Mouse (Mus musculus) CH12.LX (cell line): ENCODE data around the gene Gm11361. TPM values are rescaled to one million over a fixed set of nuclear protein-coding genes. Genes with fewer than 3 reads are reported as not detected.

ENCODE experiments used
- DNase-seq: peaks from one replicate; pipeline ENCODE4 v3.0.0-alpha.2; 2013; ENCODE audit errors: extremely low read depth
- H3K27ac ChIP-seq: 2 replicates; pipeline ENCODE4 v1.5.1; 2012; ENCODE audit warnings: low read depth, mild to moderate bottlenecking, control low read depth, moderate library complexity; ENCODE audit not compliant: insufficient read depth
- H3K27me3 ChIP-seq: replicated peaks from 2 replicates; pipeline ENCODE3; 2012; ENCODE audit warnings: inconsistent platforms
- H3K36me3 ChIP-seq, 2 experiments: replicated peaks in 1 of 2; 2 replicates each; pipeline versions ENCODE3 to v1.6.1; 2012; ENCODE audit warnings: inconsistent platforms in 1 of 2, low read length in 1 of 2, mild to moderate bottlenecking in 1 of 2, mixed read lengths in 1 of 2, moderate library complexity in 1 of 2; ENCODE audit not compliant: control insufficient read depth in 1 of 2, insufficient read depth in 1 of 2
- H3K4me1 ChIP-seq, 2 experiments: 2 replicates each; pipeline ENCODE4 v1.6.1; 2012; ENCODE audit warnings: inconsistent platforms in 1 of 2, moderate library complexity in 1 of 2; ENCODE audit not compliant: insufficient read depth in 2 of 2, control insufficient read depth in 1 of 2
- H3K4me2 ChIP-seq: 2 replicates; pipeline ENCODE4 v1.6.1; 2012; ENCODE audit warnings: low read depth, mild to moderate bottlenecking, control low read depth; ENCODE audit not compliant: poor library complexity, insufficient read depth, severe bottlenecking
- H3K4me3 ChIP-seq, 3 experiments: fragments of 150-350 bp in 1 of 3; sonication (generic) in 1 of 3; replicated peaks in 1 of 3; 2 replicates each; pipeline versions ENCODE3 to v1.5.1; 2011 to 2012; ENCODE audit warnings: low read depth in 2 of 3, low read length in 2 of 3, mild to moderate bottlenecking in 2 of 3, moderate library complexity in 2 of 3, control low read depth in 1 of 3, improper control_type of control experiment in 1 of 3, inconsistent platforms in 1 of 3, mixed read lengths in 1 of 3; ENCODE audit not compliant: poor library complexity in 1 of 3
- H3K79me2 ChIP-seq: replicated peaks from 2 replicates; pipeline ENCODE4 v1.6.1; 2012; ENCODE audit warnings: mild to moderate bottlenecking, moderate library complexity; ENCODE audit not compliant: control insufficient read depth, poor library complexity, insufficient read depth, severe bottlenecking; ENCODE audit errors: extremely low read depth
- H3K9ac ChIP-seq: 2 replicates; pipeline ENCODE4 v1.6.1; 2012; ENCODE audit warnings: low read depth, mild to moderate bottlenecking, control low read depth, moderate library complexity; ENCODE audit not compliant: insufficient read depth
- H3K9me3 ChIP-seq: replicated peaks from 2 replicates; pipeline ENCODE3; 2012; ENCODE audit warnings: low read length, inconsistent platforms, mixed read lengths
- E2F4 ChIP-seq: IDR thresholded peaks from 2 replicates; pipeline ENCODE4 v1.6.1; 2011; ENCODE audit warnings: low read depth, low read length, improper control_type of control experiment; ENCODE audit not compliant: insufficient replicate concordance
- ETS1 ChIP-seq: conservative IDR thresholded peaks from 2 replicates; pipeline ENCODE4 v1.6.1; 2012; ENCODE audit warnings: low read depth, mild to moderate bottlenecking, inconsistent platforms, low read length, improper control_type of control experiment, moderate library complexity
- HCFC1 ChIP-seq: IDR thresholded peaks from 2 replicates; pipeline ENCODE4 v1.6.1; 2012; ENCODE audit warnings: low read depth, mild to moderate bottlenecking, inconsistent platforms, low read length, improper control_type of control experiment
- MXI1 ChIP-seq: IDR thresholded peaks from 2 replicates; pipeline ENCODE4 v1.6.1; 2011; ENCODE audit warnings: mild to moderate bottlenecking, low read depth, low read length, improper control_type of control experiment
- NELFE ChIP-seq: IDR thresholded peaks from 2 replicates; pipeline ENCODE4 v1.6.1; 2011; ENCODE audit warnings: low read depth, low read length, improper control_type of control experiment
- TBP ChIP-seq: conservative IDR thresholded peaks from 2 replicates; pipeline ENCODE4 v1.6.1; 2011; ENCODE audit warnings: low read depth, low read length, improper control_type of control experiment
- TCF12 ChIP-seq: IDR thresholded peaks from 2 replicates; pipeline ENCODE4 v1.6.1; 2014; ENCODE audit warnings: low read depth, mild to moderate bottlenecking, inconsistent platforms, low read length, improper control_type of control experiment
- ZC3H11A ChIP-seq: IDR thresholded peaks from 2 replicates; pipeline ENCODE4 v1.6.1; 2012; ENCODE audit warnings: low read depth, mild to moderate bottlenecking, inconsistent platforms, low read length, improper control_type of control experiment
- ZMIZ1 ChIP-seq: IDR thresholded peaks from 2 replicates; pipeline ENCODE4 v1.6.1; 2012; ENCODE audit warnings: low read depth, mild to moderate bottlenecking, inconsistent platforms, low read length, improper control_type of control experiment
- dilution Hi-C: fragments of 300-500 bp; cut with MboI; formaldehyde crosslinking; loops from 2 replicates; pipeline ENCODE4 v1.14.3; 2020; ENCODE audit warnings: low sequenced_read_pairs; ENCODE audit not compliant: extremely low pct_unique_long_range_greater_than_20kb, extremely low pct_ligation_motif_present
- in situ Hi-C: fragments of 300-500 bp; cut with MboI; formaldehyde crosslinking; loops from 3 replicates; pipeline ENCODE4 v1.14.3; 2019; ENCODE audit warnings: low sequenced_read_pairs, low pct_ligation_motif_present, low pct_unique_long_range_greater_than_20kb, mixed read lengths
- polyA plus RNA-seq: library from polyadenylated mRNA; unstranded; fragments of >175 nt; gene quantifications from 2 replicates; pipeline ENCODE4 v1.2.1, GENCODE M21; 2012; ENCODE audit warnings: low read depth; ENCODE audit not compliant: insufficient read length
- total RNA-seq, 2 experiments: library from RNA; depleted of rRNA; stranded (reverse); fragments of 300-350 nt in 1 of 2; fragments of >200 nt in 1 of 2; gene quantifications; 2 replicates each; pipeline ENCODE4 v1.2.3; 2012 to 2014

Gene Gm11361
- total and polyA plus RNA-seq, 3 experiments: 2.5 to 1,596 (median 230) TPM

- no peak for DNase-seq
- Histone ChIP-seq H3K4me2 (no peak overlapping the region), H3K4me3 (no peak overlapping the region), H3K79me2 (no peaks in the 10 kb centered on the region), H3K27ac (no peak overlapping the region), H3K4me1 (no peaks in the 10 kb centered on the region), H3K27me3 (no peaks in the 10 kb centered on the region), H3K36me3 (no peaks in the 10 kb centered on the region), H3K9me3 (no peaks in the 10 kb centered on the region), H3K9ac (no peak overlapping the region)
- dilution Hi-C loops (no loop called here), in situ Hi-C loops (no loop called here)
- no peak for TF ChIP-seq TBP
- TF ChIP-seq ZC3H11A: no peak
These were observed 38.2 kb downstream of the Gm11361 start for GRCm38 (mm10) chr13:28295492-28295891.

- dilution Hi-C loops (no loop called here), in situ Hi-C loops (no loop called here)
- H3K4me2 ChIP-seq: no peak overlapping the region
These were observed 39.8 kb downstream of the Gm11361 start for GRCm38 (mm10) chr13:28297098-28297497.

GRCm38 (mm10) chr13:28297577-28297976, 40.2 kb downstream of the Gm11361 start:
- no peak for TF ChIP-seq E2F4
- TF ChIP-seq TCF12: no peak
- no peak for TF ChIP-seq NELFE
- no peak for TF ChIP-seq HCFC1
- DNase-seq: no peak
- in situ Hi-C loops (no loop called here), dilution Hi-C loops (no loop called here)
- Histone ChIP-seq H3K79me2 (no peaks in the 10 kb centered on the region), H3K36me3 (no peaks in the 10 kb centered on the region), H3K27ac (no peak overlapping the region), H3K9me3 (no peaks in the 10 kb centered on the region), H3K4me2 (no peak overlapping the region), H3K4me3 (no peak overlapping the region), H3K4me1 (no peaks in the 10 kb centered on the region), H3K9ac (no peak overlapping the region), H3K27me3 (no peaks in the 10 kb centered on the region)

More at GRCm38 (mm10) chr13:28297098-28297497, 39.8 kb downstream of the Gm11361 start:
- Histone ChIP-seq H3K27ac (no peak overlapping the region), H3K4me1 (no peaks in the 10 kb centered on the region), H3K4me3 (no peak overlapping the region), H3K9me3 (no peaks in the 10 kb centered on the region), H3K36me3 (no peaks in the 10 kb centered on the region), H3K9ac (no peak overlapping the region), H3K27me3 (no peaks in the 10 kb centered on the region), H3K79me2 (no peaks in the 10 kb centered on the region)
- no peak for DNase-seq
- TF ChIP-seq ZMIZ1 (no peak), ETS1 (no peak), TCF12 (no peak), MXI1 (no peak)

Other genes starting within 250 kb of the Gm11361 start
- not detected in 2 replicates for gene Prl4a1, start 241.3 kb upstream of the Gm11361 start, total RNA-seq (2012; rRNA removed)
- gene Prl4a1, start 241.3 kb upstream of the Gm11361 start, total RNA-seq (2014; rRNA removed): not detected in 2 replicates
- gene Prl4a1, start 241.3 kb upstream of the Gm11361 start, polyA plus RNA-seq: not detected in 2 replicates
- not detected in 2 replicates for gene Prl5a1, start 115.0 kb upstream of the Gm11361 start, total RNA-seq (2012; rRNA removed)
- gene Prl5a1, start 115.0 kb upstream of the Gm11361 start, total RNA-seq (2014; rRNA removed): not detected in 2 replicates
- gene Prl5a1, start 115.0 kb upstream of the Gm11361 start, polyA plus RNA-seq: not detected in 2 replicates